Mouse (Mus musculus) heart, embryonic 14.5 days (tissue): Measurements from ENCODE around the gene Gm5134. TPM values are rescaled to one million over a fixed set of nuclear protein-coding genes. Genes with fewer than 3 reads are reported as not detected.

ENCODE experiments used
- ATAC-seq: fragments of 200-750 bp; cut with Nextera tagmentation; 2 replicates; pipeline ENCODE4 v1.8.0; 2017; ENCODE audit warnings: low read depth, moderate TSS enrichment; ENCODE audit not compliant: insufficient number of reproducible peaks, insufficient read depth, low FRiP score
- H3K27ac ChIP-seq, 2 experiments: fragments of 200-500 bp in 1 of 2; fragments of 300-500 bp in 1 of 2; sonication (generic) in 1 of 2; replicated peaks in 1 of 2; 2 replicates each; pipeline ENCODE4 v1.5.1; 2012 to 2014; ENCODE audit warnings: low read depth in 2 of 2, low read length in 2 of 2, control low read depth in 1 of 2, mild to moderate bottlenecking in 1 of 2, mixed read lengths in 1 of 2; ENCODE audit not compliant: control insufficient read depth in 1 of 2, insufficient read depth in 1 of 2
- H3K27me3 ChIP-seq: fragments of 300-500 bp; sonication (generic); 2 replicates; pipeline ENCODE4 v1.6.1; 2014; ENCODE audit warnings: mild to moderate bottlenecking, low read length, control low read depth; ENCODE audit not compliant: control insufficient read depth, insufficient read depth
- H3K36me3 ChIP-seq: fragments of 300-500 bp; sonication (generic); 2 replicates; pipeline ENCODE4 v1.6.1; 2014; ENCODE audit warnings: mild to moderate bottlenecking, control low read depth, low read length, mixed read lengths; ENCODE audit not compliant: control insufficient read depth, insufficient read depth
- H3K4me1 ChIP-seq, 2 experiments: fragments of 200-500 bp in 1 of 2; fragments of 300-500 bp in 1 of 2; sonication (generic) in 1 of 2; 2 replicates each; pipeline ENCODE4 v1.6.1; 2012 to 2014; ENCODE audit warnings: low read length in 2 of 2, control low read depth in 1 of 2, mixed read lengths in 1 of 2; ENCODE audit not compliant: control insufficient read depth in 2 of 2, insufficient read depth in 2 of 2
- H3K4me2 ChIP-seq: fragments of 300-500 bp; sonication (generic); 2 replicates; pipeline ENCODE4 v1.6.1; 2014; ENCODE audit warnings: mild to moderate bottlenecking, low read length
- H3K4me3 ChIP-seq, 2 experiments: fragments of 200-500 bp in 1 of 2; fragments of 300-500 bp in 1 of 2; sonication (generic) in 1 of 2; 2 replicates each; pipeline ENCODE4 v1.5.1; 2012 to 2014; ENCODE audit warnings: low read length in 2 of 2, mild to moderate bottlenecking in 2 of 2, control low read depth in 1 of 2, low read depth in 1 of 2, moderate library complexity in 1 of 2; ENCODE audit not compliant: control insufficient read depth in 1 of 2, insufficient read depth in 1 of 2
- H3K9ac ChIP-seq: fragments of 300-500 bp; sonication (generic); 2 replicates; pipeline ENCODE4 v1.6.1; 2014; ENCODE audit warnings: mild to moderate bottlenecking, low read length
- H3K9me3 ChIP-seq: fragments of 300-500 bp; sonication (generic); 2 replicates; pipeline ENCODE4 v1.6.1; 2016; ENCODE audit warnings: low read length, control low read depth; ENCODE audit not compliant: control insufficient read depth
- WGBS: fragments of 180-500 bp; shearing (Covaris S2); extraction: QIAGEN DNeasy Blood & Tissue Kit; methylation state at CpG from one replicate; pipeline ENCODE4 v1.1.7; 2014; 5-methylcytosine and 5-hydroxymethylcytosine counted together
- polyA plus RNA-seq: library from polyadenylated mRNA; unstranded; fragments of >200 nt; fragmentation: Nextera tagmentation; extraction: Ambion mirVana; gene quantifications from 2 replicates; pipeline ENCODE4 v1.2.1, GENCODE M21; 2014

Gm5134 gene
- polyA plus RNA-seq, 1 experiment from 2014 or later = not detected

DNA sequence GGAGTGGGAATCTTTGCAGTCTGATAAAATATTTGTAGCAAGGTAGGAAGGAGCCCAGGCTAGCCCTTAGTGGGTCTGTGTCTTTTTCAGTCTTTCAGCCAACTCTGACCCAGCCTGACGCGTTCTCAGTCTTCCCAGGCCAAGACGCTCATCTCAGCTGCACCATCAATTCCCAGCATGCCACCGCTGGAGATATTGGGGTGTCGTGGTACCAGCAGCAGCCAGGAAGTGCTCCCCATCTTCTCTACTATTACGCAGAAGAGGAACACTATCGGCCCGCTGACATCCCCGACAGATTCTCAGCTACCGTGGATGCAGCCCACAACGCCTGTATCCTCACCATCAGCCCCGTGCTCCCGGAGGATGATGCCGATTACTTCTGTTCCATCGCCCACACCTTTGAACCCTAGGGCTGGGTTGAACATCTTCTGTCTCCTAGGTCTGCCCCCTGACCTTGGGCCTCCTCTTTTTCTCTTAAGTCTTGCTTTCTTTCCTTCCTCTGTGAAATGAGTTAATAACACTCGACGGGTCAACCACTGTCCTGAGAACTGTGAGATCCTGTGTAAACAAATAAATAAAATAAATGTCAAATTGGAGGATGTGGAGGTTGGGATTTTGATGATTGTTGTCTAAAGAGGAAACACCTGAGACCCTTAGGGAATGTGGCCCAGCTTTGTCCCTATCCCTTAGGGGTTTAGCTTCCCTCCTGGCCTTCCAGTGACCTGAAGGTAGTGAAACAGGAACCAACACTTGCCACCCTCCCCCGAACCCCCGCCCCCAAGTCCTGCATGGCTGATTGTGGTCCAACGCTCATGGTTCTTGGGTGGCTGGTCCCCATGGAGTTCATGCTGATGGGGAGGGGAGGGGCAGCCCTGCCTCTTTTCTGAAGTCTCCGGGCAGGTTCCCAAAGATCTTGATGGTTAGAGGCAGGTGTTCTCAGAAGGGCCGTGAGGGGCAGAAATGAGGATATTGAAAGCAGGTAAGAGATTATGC, 5.0 kb upstream of the Gm5134 start:
- peaks cover 18% of the 10 kb centered on the region for H3K27me3 ChIP-seq
- WGBS = 75% methylated on average over 22 of the region's 22 CpGs

DNA sequence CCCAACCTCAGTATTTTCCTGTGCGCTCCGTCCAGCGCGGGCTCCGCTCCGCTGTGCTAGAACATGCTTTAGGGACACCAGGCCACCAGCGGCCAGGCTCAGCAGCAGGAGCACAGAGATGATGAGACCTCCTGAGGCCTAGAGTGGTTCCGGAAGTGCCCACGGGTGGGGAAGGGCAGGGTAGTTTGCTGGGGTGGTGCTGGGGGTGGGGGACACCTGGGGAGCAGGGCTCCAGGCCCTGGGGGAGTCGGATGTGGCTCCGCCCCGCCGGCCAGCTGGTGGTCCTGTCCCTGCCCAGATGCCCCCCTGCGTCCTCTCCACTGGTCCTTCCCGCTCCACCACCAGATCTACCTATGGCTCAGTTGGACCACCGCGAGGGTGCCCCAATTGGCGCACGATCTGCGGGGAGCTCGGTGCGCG, 3.5 kb upstream of the Gm5134 start:
- H3K9ac ChIP-seq = peak overlapping the region; percentile 73
- ATAC-seq = no peak; the same call in 1 of the 2 replicates
- peak overlapping the region; percentile 53 to 62 for H3K4me3 ChIP-seq
- no peaks in the 10 kb centered on the region for H3K9me3 ChIP-seq
- WGBS = 2% methylated on average over 23 of the region's 23 CpGs
- H3K36me3 ChIP-seq = no peaks in the 10 kb centered on the region
- peaks cover 18% of the 10 kb centered on the region for H3K27me3 ChIP-seq
- H3K4me1 ChIP-seq = peaks cover 8 to 11% of the 10 kb centered on the region in 2 experiments
- H3K27ac ChIP-seq = no peak overlapping the region
- H3K4me2 ChIP-seq = peak overlapping the region; percentile 95

More for the DNA sequence above, 5.0 kb upstream of the Gm5134 start:
- no peak overlapping the region for H3K9ac ChIP-seq
- peaks cover 9 to 11% of the 10 kb centered on the region in 2 experiments for H3K4me1 ChIP-seq
- H3K9me3 ChIP-seq = no peaks in the 10 kb centered on the region
- H3K4me2 ChIP-seq = no peak overlapping the region
- H3K36me3 ChIP-seq = no peaks in the 10 kb centered on the region
- H3K4me3 ChIP-seq = no peak overlapping the region
- ATAC-seq = no peak
- H3K27ac ChIP-seq = no peak overlapping the region

DNA sequence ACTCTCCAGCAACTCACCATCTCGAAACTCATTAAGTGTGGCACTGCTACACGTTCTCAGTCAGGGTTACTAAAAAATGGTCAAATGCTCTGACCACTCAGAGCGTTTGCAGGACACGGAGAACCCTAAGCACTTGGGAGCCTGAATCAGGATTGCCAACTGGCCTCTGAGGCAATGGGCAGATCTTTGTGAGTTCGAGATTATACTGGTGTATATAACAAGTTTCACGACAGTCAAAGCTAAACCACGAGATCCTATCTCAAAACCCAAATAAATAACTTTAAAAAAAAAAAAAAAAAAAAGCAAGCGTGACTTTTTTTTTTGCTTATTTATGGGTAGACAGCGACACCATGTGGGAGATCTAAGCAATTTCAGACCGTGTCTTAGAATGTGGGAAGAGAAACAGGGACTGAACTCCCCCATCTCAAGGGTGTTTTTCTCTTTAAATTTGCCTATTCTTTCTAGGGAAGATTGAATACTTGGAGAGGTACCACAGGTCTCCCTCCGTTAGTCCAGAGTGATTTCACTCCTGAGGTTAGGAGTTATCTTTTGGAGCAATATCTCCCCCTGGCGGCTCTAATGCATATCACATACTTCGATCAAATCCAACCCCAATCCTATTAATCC, 2.8 kb upstream of the Gm5134 start:
- 0 out of 2 replicates have a peak, but pooled peaks have one; percentile 37 for ATAC-seq

DNA sequence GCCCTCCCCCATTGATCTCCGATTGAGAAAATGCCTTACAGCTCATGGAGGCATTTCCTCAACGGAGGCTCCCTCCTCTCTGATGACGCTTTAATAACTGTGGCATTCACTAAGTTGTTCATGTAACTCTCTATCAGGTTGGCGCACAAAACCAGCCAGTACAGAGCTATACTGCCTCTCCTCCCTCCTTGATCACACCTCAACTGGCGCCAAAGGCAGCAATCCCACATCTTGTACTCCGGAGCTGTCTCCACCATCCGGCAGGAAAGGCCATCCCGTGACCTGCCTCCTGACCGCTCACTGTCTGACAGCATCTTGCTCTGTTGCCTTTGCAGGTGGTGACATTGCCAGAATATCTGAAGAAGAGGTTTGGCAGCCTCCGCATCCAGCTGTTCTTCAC, 19.5 kb downstream of the Gm5134 start:
- H3K27me3 ChIP-seq = no peaks in the 10 kb centered on the region
- no peak for ATAC-seq
- H3K4me2 ChIP-seq = no peak overlapping the region
- H3K9ac ChIP-seq = no peak overlapping the region
- H3K4me3 ChIP-seq = no peak overlapping the region
- no peak overlapping the region for H3K27ac ChIP-seq
- 85% methylated on average over 10 of the region's 10 CpGs for WGBS
- H3K9me3 ChIP-seq = no peaks in the 10 kb centered on the region
- H3K36me3 ChIP-seq = no peaks in the 10 kb centered on the region
- no peaks in the 10 kb centered on the region for H3K4me1 ChIP-seq

More for the DNA sequence above, 2.8 kb upstream of the Gm5134 start:
- peak overlapping the region; percentile 53 to 62 for H3K4me3 ChIP-seq
- peak overlapping the region; percentile 95 for H3K4me2 ChIP-seq
- peak overlapping the region; percentile 73 for H3K9ac ChIP-seq
- H3K27me3 ChIP-seq = peaks cover 18% of the 10 kb centered on the region
- H3K4me1 ChIP-seq = peaks cover 8 to 11% of the 10 kb centered on the region in 2 experiments
- no peaks in the 10 kb centered on the region for H3K36me3 ChIP-seq
- 2% methylated on average over 13 of the region's 13 CpGs for WGBS
- no peak overlapping the region for H3K27ac ChIP-seq
- H3K9me3 ChIP-seq = no peaks in the 10 kb centered on the region

DNA sequence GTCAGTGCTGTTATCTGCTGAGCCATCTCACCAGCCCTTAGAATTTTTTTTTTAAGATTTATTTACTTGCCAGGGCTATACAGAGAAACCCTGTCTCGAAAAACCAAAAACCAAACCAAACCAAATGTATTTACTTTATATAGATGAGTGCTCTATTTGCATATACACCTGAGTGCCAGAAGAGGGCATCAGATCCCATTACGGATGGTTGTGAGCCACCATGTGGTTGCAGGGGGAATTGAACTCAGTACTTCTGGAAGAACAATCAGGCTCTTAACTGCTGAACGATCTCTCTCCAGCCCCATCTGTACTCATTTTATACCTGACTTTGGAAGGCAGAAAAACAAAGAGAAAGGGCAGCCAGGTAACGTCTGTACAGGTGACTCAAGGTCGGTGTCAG, 20.9 kb downstream of the Gm5134 start:
- no peaks in the 10 kb centered on the region for H3K27me3 ChIP-seq
- no peaks in the 10 kb centered on the region for H3K36me3 ChIP-seq
- no peaks in the 10 kb centered on the region for H3K4me1 ChIP-seq
- ATAC-seq = no peak
- 74% methylated on average over 5 of the region's 5 CpGs for WGBS
- H3K9me3 ChIP-seq = no peaks in the 10 kb centered on the region
- no peak overlapping the region for H3K4me3 ChIP-seq
- no peak overlapping the region for H3K4me2 ChIP-seq
- H3K9ac ChIP-seq = no peak overlapping the region
- no peak overlapping the region for H3K27ac ChIP-seq

DNA sequence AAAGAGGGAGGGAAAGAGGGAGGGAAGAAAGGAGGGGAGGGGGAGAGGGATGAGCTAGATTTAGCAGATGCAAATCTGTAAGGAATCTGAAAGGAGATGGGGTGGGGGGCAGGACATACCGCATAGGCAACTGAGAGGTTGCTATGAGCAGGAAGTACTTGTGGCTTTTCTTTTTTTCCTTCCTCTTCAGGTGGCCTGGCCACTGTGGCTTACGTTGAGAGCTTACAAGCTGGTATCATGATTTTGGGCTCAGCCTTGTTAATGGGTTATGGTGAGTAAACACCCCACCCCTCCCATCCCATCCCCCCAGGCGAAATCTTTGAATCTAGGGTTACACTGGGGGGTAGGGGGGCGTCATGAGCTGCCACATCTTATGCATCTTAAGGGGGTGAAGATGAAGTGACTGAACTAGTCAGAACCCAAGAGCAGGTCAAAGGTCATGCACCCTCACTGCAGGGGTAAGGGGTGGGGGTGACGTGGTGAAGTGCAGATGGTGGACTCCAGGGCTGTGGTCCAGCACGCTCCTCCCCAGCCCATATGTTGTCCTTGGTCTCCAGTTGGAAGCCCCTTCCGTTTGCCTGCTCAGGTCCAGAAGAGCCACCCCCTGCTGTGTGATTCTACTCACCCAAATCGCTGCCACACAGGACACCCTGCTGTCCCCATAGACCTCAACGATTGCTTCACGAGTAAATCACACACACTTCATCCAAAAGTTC, 24.0 kb downstream of the Gm5134 start:
- Histone ChIP-seq H3K4me3 (no peak overlapping the region), H3K36me3 (no peaks in the 10 kb centered on the region), H3K27me3 (no peaks in the 10 kb centered on the region), H3K4me2 (no peak overlapping the region), H3K9me3 (no peaks in the 10 kb centered on the region), H3K4me1 (no peaks in the 10 kb centered on the region), H3K9ac (no peak overlapping the region), H3K27ac (no peak overlapping the region)
- 40% methylated on average over 10 of the region's 10 CpGs for WGBS
- no peak for ATAC-seq

DNA sequence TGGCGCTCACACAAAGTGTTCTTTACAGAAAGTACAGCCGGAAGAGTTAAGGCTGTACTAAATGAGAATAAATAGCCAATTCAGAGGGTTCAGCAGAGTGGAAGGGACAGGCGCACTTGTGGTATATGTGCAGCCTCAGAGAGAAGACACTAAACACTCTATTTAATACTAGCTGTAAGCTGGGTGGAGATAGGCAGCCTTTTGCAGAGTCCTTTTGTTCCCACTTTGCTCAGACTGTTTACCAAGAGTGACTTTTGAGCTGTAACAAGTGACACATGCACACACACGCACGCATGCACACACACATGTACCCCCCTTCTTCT, 24.5 kb downstream of the Gm5134 start:
- 78% methylated on average over 5 of the region's 5 CpGs for WGBS
- Histone ChIP-seq H3K27ac (no peak overlapping the region), H3K9ac (no peak overlapping the region), H3K4me1 (no peaks in the 10 kb centered on the region), H3K9me3 (no peaks in the 10 kb centered on the region), H3K4me3 (no peak overlapping the region), H3K36me3 (no peaks in the 10 kb centered on the region), H3K4me2 (no peak overlapping the region), H3K27me3 (no peaks in the 10 kb centered on the region)
- no peak for ATAC-seq
